Mouse (Mus musculus): ENCODE measurements around the gene Capn5. TPM values are rescaled to one million over a fixed set of nuclear protein-coding genes. Genes with fewer than 3 reads are reported as not detected.
A peak's percentile ranks its signal among the peaks of the same experiment; 100 is the strongest.

The Capn5 gene
- polyA plus RNA-seq, 1 experiment from 2014 or later: 26.5 TPM

- Histone ChIP-seq H3K27me3 (no peaks in the 10 kb centered on the region), H3K4me3 (no peak overlapping the region), H3K9me3 (no peaks in the 10 kb centered on the region), H3K36me3 (peaks cover 2% of the 10 kb centered on the region; the same call in 1 of the 2 replicates), H3K4me1 (replicated peaks) (peaks cover 13% of the 10 kb centered on the region), H3K27ac (replicated peaks) (no peak overlapping the region), H3K9ac (no peak overlapping the region), H3K4me2 (peak overlapping the region; percentile 55)
- ATAC-seq (ENCODE audit: low FRiP score, low read depth): peak; percentile 32; the same call in 1 of the 2 replicates
- WGBS: 75% methylated on average over 2 of the region's 2 CpGs
Observed at GRCm38 (mm10) chr7:98119961-98120232, 58.2 kb downstream of the Capn5 start.

DNA sequence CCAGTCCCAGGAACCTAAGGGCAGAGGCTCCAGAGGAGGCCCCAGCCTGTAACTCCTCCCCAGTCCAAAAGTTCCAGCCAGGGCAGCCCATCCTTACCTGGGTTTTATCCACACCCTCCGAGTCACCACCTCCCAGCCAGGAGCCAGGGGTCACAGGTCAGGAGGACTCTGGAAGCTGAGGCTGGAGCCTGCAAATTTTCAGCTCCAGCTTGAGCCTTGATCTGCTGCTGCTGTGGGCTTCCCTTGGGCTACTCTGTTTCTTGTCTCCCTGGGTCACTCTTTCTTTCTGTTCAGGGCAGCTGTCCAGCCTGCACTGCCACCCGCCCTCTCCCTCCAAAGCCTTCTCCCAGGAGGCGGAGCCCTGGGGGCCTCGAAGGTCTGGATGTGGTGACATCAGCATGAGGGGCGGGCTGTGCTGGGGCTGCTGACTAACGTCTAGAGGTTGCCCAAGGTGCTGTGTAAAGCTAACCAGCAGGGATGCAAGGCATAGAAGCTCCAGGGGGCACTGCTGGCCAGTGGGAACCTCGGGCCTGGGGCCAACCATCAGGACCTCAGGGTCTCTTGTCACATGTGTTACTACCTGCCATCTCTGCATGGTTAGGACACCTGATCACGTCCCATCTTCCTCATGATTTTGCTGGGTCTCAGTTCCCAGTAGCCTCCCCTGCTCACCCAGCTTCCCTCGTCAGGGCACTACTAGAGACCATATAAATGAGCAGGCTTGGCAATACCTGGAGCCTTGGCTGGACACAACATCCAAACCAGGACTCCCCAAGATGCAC, 58.7 kb downstream of the Capn5 start, which contains the start of gene Myo7a:
TSS of gene Myo7a (minus strand) at position 346 of the 782 bp plus-strand sequence.
- H3K9me3 ChIP-seq: no peaks in the 10 kb centered on the region
- peak within 1 kb of the TSS; percentile 32; the same call in 1 of the 2 replicates for H3K9ac ChIP-seq
- WGBS: 36% methylated on average over 9 of the region's 9 CpGs
- peak within 1 kb of the TSS; percentile 23 for H3K4me3 ChIP-seq
- no peaks in the 10 kb centered on the region for H3K27me3 ChIP-seq
- no peak within 1 kb of the TSS for H3K27ac ChIP-seq (replicated peaks)
- H3K36me3 ChIP-seq: 0 out of 2 replicates have a peak, but pooled peaks cover 2% of the 10 kb centered on the region
- peak; percentile 24; the same call in 1 of the 2 replicates for ATAC-seq (ENCODE audit: low FRiP score, low read depth)
- H3K4me2 ChIP-seq: peak within 1 kb of the TSS; percentile 55
- H3K4me1 ChIP-seq (replicated peaks): peaks cover 13% of the 10 kb centered on the region

- H3K27ac ChIP-seq (replicated peaks): no peak overlapping the region
- no peak for ATAC-seq (ENCODE audit: low FRiP score, low read depth)
- H3K4me1 ChIP-seq (replicated peaks): peaks cover 13% of the 10 kb centered on the region
- no peaks in the 10 kb centered on the region for H3K9me3 ChIP-seq
- no peak overlapping the region for H3K9ac ChIP-seq
- H3K36me3 ChIP-seq: no peaks in the 10 kb centered on the region
- WGBS: 62% methylated on average over 11 of the region's 11 CpGs
- 0 out of 2 replicates have a peak, but pooled peaks cover 3% of the 10 kb centered on the region for H3K27me3 ChIP-seq
- no peak overlapping the region for H3K4me2 ChIP-seq
- H3K4me3 ChIP-seq: no peak overlapping the region
Observed at GRCm38 (mm10) chr7:98117012-98117660, 60.9 kb downstream of the Capn5 start.

DNA sequence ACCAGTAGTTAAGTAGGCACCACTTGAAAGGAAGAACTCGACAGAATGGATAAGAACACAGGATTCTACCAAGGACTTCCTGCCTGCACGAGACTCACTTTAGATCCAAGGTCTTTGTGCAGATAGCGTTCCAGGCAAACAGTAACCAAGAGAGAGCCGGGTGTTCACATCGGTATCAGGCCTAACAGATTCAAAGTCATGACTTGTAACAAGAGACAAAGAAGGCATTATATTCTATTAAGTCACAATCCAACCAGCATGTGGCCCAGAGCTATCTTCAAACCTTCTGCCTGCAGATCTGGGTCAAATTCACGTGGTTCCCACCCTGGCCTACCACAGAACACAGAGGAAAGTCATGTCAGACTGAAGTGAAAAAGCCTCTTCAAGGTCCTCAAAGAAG, 63.4 kb downstream of the Capn5 start:
- H3K4me2 ChIP-seq: no peak overlapping the region
- no peak overlapping the region for H3K9ac ChIP-seq
- no peak overlapping the region for H3K4me3 ChIP-seq
- no peaks in the 10 kb centered on the region for H3K36me3 ChIP-seq
- no peaks in the 10 kb centered on the region for H3K9me3 ChIP-seq
- 71% methylated on average over 6 of the region's 6 CpGs for WGBS
- H3K27me3 ChIP-seq: peaks cover 16% of the 10 kb centered on the region; the same call in 1 of the 2 replicates
- peaks cover 12% of the 10 kb centered on the region; the same call in 1 of the 2 replicates for H3K4me1 ChIP-seq (replicated peaks)
- H3K27ac ChIP-seq (replicated peaks): no peak overlapping the region
- ATAC-seq (ENCODE audit: low FRiP score, low read depth): no peak

- Histone ChIP-seq H3K27me3 (peaks cover 16% of the 10 kb centered on the region; the same call in 1 of the 2 replicates), H3K9me3 (no peaks in the 10 kb centered on the region), H3K27ac (replicated peaks) (no peak overlapping the region), H3K9ac (no peak overlapping the region), H3K4me3 (0 out of 2 replicates have a peak overlapping the region, but pooled peaks have one; percentile 1), H3K36me3 (no peaks in the 10 kb centered on the region), H3K4me2 (peak overlapping the region; percentile 43), H3K4me1 (replicated peaks) (peaks cover 6% of the 10 kb centered on the region; the same call in 1 of the 2 replicates)
- WGBS: 8% methylated on average over 25 of the region's 25 CpGs
- ATAC-seq (ENCODE audit: low FRiP score, low read depth): no peak
Observed at GRCm38 (mm10) chr7:98111233-98111632, 66.8 kb downstream of the Capn5 start.

DNA sequence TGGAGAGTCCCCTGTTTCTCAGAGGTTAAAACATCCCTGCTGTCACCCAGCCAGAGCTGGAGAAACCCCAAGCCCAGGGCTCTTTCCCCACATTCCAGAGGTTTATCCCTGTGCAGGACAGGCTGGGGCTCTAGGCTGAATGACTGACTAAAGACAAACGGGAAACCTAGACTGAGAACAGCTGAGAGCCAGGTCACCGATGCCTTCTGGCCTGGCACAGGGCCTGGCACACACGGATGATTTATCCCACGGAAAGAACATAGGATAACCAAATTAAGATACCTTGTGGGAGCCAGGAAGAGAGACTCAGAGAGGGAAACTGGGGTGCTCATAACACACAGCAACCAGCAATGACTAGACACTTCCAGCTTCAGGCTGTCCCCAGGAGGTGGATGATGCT, 68.3 kb downstream of the Capn5 start:
- Histone ChIP-seq H3K4me1 (replicated peaks) (peaks cover 6% of the 10 kb centered on the region; the same call in 1 of the 2 replicates), H3K27ac (replicated peaks) (no peak overlapping the region), H3K9ac (no peak overlapping the region), H3K4me3 (no peak overlapping the region), H3K9me3 (no peaks in the 10 kb centered on the region), H3K27me3 (peaks cover 16% of the 10 kb centered on the region; the same call in 1 of the 2 replicates), H3K4me2 (no peak overlapping the region), H3K36me3 (no peaks in the 10 kb centered on the region)
- no peak for ATAC-seq (ENCODE audit: low FRiP score, low read depth)
- WGBS: 73% methylated on average over 4 of the region's 4 CpGs

GRCm38 (mm10) chr7:98108636-98109430, 69.2 kb downstream of the Capn5 start:
- H3K9ac ChIP-seq: no peak overlapping the region
- H3K27me3 ChIP-seq: peaks cover 16% of the 10 kb centered on the region; the same call in 1 of the 2 replicates
- H3K4me3 ChIP-seq: no peak overlapping the region
- ATAC-seq (ENCODE audit: low FRiP score, low read depth): no peak
- no peaks in the 10 kb centered on the region for H3K9me3 ChIP-seq
- no peaks in the 10 kb centered on the region for H3K36me3 ChIP-seq
- no peak overlapping the region for H3K27ac ChIP-seq (replicated peaks)
- no peak overlapping the region for H3K4me2 ChIP-seq
- H3K4me1 ChIP-seq (replicated peaks): peaks cover 7% of the 10 kb centered on the region
- 84% methylated on average over 16 of the region's 16 CpGs for WGBS

DNA sequence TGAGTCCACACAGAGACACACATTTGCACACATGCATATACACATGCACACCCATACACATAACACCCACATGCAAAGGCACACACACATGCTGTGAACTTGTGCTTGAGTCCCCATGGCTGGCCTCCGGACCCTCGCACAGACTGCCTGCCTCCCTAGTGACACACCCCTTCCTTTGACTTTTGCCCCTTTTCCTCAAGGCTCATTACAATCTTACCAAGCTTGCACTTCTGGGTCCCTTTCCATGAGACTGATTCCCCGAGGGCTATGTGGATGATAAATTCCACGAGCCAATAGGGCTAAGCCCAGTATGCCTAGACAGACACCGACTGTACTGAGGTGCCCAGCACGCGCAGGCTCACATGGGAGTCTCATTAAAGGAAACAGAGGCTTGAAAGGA, 71.8 kb downstream of the Capn5 start:
- no peak overlapping the region for H3K4me3 ChIP-seq
- H3K27ac ChIP-seq (replicated peaks): no peak overlapping the region
- H3K27me3 ChIP-seq: 0 out of 2 replicates have a peak, but pooled peaks cover 9% of the 10 kb centered on the region
- H3K9me3 ChIP-seq: no peaks in the 10 kb centered on the region
- H3K4me1 ChIP-seq (replicated peaks): peaks cover 24% of the 10 kb centered on the region
- 92% methylated on average over 7 of the region's 7 CpGs for WGBS
- no peak overlapping the region for H3K9ac ChIP-seq
- ATAC-seq (ENCODE audit: low FRiP score, low read depth): no peak
- no peaks in the 10 kb centered on the region for H3K36me3 ChIP-seq
- no peak overlapping the region for H3K4me2 ChIP-seq

GRCm38 (mm10) chr7:98104481-98105435, 73.3 kb downstream of the Capn5 start:
- no peak overlapping the region for H3K4me2 ChIP-seq
- WGBS: 69% methylated on average over 16 of the region's 16 CpGs
- no peaks in the 10 kb centered on the region for H3K27me3 ChIP-seq
- no peaks in the 10 kb centered on the region for H3K9me3 ChIP-seq
- no peak overlapping the region for H3K4me3 ChIP-seq
- H3K36me3 ChIP-seq: no peaks in the 10 kb centered on the region
- no peak overlapping the region for H3K27ac ChIP-seq (replicated peaks)
- peaks cover 23% of the 10 kb centered on the region for H3K4me1 ChIP-seq (replicated peaks)
- H3K9ac ChIP-seq: no peak overlapping the region
- ATAC-seq (ENCODE audit: low FRiP score, low read depth): no peak

GRCm38 (mm10) chr7:98103942-98104292, 74.2 kb downstream of the Capn5 start:
- ATAC-seq (ENCODE audit: low FRiP score, low read depth): no peak; the same call in 1 of the 2 replicates
- Histone ChIP-seq H3K27me3 (no peaks in the 10 kb centered on the region), H3K27ac (replicated peaks) (no peak overlapping the region), H3K36me3 (no peaks in the 10 kb centered on the region), H3K9ac (no peak overlapping the region), H3K9me3 (no peaks in the 10 kb centered on the region), H3K4me1 (replicated peaks) (peaks cover 23% of the 10 kb centered on the region), H3K4me2 (no peak overlapping the region), H3K4me3 (no peak overlapping the region)
- 81% methylated on average over 5 of the region's 5 CpGs for WGBS

Data from hindbrain, embryonic 15.5 days (tissue).